Mouse (Mus musculus): ENCODE data around the gene Ceacam1. TPM values are rescaled to one million over a fixed set of nuclear protein-coding genes. Genes with fewer than 3 reads are reported as not detected.
"Not testable (repeated sequence)": the region's sequence is repeated elsewhere in the genome, so short reads cannot be mapped to it uniquely, and the experiment has no call there.

Ceacam1 gene
- polyA plus RNA-seq (2015; fragmentation: Nextera tagmentation; extraction: Ambion mirVana) = 59.1 and 92.6 TPM in 2 replicates

DNA sequence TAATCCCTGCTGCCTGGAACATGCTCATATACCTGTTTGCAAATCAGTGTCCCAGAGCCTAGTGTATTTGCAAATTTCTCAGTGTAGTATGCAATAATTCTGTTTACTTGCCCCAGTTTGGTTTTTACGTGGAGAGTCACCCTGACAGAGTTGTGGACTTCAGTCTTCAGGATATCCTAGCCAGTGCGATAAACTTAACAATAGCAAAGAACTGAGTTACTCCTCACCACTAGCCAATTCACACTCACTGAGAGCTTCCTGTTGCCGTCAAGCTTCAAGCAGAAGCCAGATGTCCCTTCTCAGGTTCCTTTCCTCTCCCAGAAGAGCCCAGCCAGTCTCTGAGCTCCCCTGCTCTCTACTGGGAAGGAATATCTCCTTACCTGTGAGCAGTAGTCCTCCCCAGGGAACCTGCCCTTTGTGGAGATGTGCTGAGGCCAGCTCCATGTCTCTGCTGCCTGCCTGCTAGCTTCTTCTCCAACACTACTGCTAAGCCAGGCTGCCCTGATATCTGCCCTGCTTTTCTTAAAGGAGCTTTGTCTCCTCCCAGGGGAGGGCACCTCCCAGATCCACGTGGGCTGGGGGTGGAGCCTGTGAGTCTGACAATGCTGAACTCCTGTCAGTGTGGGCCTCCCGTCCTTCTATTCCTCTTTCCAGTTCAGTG, at the start of gene Ceacam1:
Gene Ceacam1 (minus strand): TSS at position 513 of the 661 bp plus-strand sequence.
- WGBS = 9% methylated on average over 5 of the region's 5 CpGs
- Histone ChIP-seq H3K9ac (ENCODE audit: low read depth, low read length) (peak within 1 kb of the TSS; percentile 37; the same call in 1 of the 2 replicates), H3K4me3 (ENCODE audit: low read depth, low read length) (peak within 1 kb of the TSS; percentile 31), H3K27ac (ENCODE audit: low read depth, low read length) (peak within 1 kb of the TSS; percentile 64), H3K4me2 (replicated peaks; ENCODE audit: low read depth) (peak within 1 kb of the TSS; percentile 61)
- not testable (repeated sequence) for H3K36me3 ChIP-seq (ENCODE audit: control insufficient read depth, insufficient read depth); H3K27me3 ChIP-seq (replicated peaks; ENCODE audit: control insufficient read depth, insufficient read depth, low read length); H3K4me1 ChIP-seq (replicated peaks; ENCODE audit: control insufficient read depth, insufficient read depth, low read length); H3K9me3 ChIP-seq (ENCODE audit: control insufficient read depth)
- ATAC-seq = peak; percentile 93

DNA sequence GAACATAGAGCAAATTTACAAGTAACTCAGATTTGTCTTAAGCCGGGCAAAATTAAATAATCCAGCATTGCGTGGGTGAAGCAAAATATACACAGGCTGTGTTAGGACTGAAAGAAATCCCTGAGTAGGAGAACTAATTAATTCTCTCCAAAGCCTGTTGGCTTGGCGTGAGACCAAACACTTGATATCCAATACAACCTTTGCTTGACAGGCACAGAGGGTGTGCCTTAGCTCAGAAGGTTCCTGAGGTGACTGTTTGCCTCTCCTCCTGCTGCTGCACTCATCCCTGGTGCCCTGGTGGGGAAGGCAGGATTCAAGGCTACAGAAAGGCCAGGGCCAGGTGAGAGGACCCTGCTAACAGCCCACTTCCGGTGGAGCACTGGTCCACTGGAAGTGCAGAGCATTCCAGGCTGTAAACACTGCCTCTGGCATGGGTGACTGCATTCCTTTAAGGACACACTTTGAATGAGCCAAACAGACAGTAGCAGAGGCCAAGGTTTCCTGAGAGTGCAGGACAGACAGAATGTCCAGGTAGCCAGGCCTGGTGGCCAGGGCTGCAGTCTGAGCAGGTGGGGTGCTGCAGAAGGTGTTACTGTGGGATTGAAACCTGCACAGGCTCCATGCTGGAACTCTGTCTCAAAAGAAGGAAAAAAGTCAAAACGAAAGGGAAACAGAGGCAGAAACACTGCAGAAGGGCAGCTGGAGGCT, 38.8 kb upstream of the Ceacam1 start:
- H3K9ac ChIP-seq (ENCODE audit: low read depth, low read length); H3K27ac ChIP-seq (ENCODE audit: low read depth, low read length); H3K9me3 ChIP-seq (ENCODE audit: control insufficient read depth); H3K4me2 ChIP-seq (replicated peaks; ENCODE audit: low read depth); H3K4me1 ChIP-seq (replicated peaks; ENCODE audit: control insufficient read depth, insufficient read depth, low read length); H3K27me3 ChIP-seq (replicated peaks; ENCODE audit: control insufficient read depth, insufficient read depth, low read length); H3K36me3 ChIP-seq (ENCODE audit: control insufficient read depth, insufficient read depth); H3K4me3 ChIP-seq (ENCODE audit: low read depth, low read length); ATAC-seq: not testable (repeated sequence)
- 70% methylated on average over 2 of the region's 5 CpGs for WGBS

DNA sequence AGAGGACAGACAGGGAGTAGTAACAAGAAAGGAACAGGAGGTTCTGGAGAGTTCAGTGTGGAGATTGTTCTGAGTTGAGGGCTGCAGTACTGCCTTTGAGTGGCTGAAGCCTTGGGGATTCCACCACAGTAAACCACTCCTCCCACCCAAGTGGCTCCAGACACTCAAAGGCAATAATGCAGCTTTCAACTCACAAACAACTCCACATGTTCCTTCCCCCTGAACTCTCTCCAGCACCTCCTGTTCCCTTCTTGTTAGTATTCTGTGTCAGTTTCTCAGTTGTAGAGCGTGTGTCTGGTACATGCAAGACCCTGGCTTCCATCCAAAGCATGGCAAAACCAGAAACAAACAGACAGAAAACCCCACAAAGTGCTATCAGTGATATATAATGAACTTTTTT, 38.3 kb upstream of the Ceacam1 start:
- H3K27me3 ChIP-seq (replicated peaks; ENCODE audit: control insufficient read depth, insufficient read depth, low read length); H3K4me3 ChIP-seq (ENCODE audit: low read depth, low read length); H3K4me2 ChIP-seq (replicated peaks; ENCODE audit: low read depth); H3K36me3 ChIP-seq (ENCODE audit: control insufficient read depth, insufficient read depth); H3K9ac ChIP-seq (ENCODE audit: low read depth, low read length); H3K4me1 ChIP-seq (replicated peaks; ENCODE audit: control insufficient read depth, insufficient read depth, low read length); ATAC-seq; H3K27ac ChIP-seq (ENCODE audit: low read depth, low read length); H3K9me3 ChIP-seq (ENCODE audit: control insufficient read depth): not testable (repeated sequence)
- 67% methylated on average over 1 of the region's 1 CpGs for WGBS

DNA sequence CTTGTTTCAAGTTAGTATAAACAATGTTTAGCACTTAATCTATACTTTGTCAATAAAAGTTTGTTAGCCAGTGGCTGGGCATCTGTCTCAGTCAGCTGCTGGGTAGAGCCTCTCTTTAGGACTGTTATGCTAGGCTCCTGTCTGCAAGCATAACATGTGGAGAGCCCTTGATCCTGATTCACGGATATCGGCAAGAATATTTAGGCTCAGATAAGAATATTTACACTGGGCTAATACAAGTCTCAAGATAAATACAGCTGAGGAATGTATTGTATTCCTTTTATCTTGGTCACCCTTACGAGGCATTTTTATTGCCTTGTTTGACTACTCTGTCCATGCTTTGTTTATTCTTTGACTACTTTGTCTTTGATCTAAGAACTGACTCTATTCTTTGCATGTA, 32.5 kb upstream of the Ceacam1 start:
- no peak overlapping the region for H3K4me3 ChIP-seq (ENCODE audit: low read depth, low read length)
- 7% methylated on average over 3 of the region's 3 CpGs for WGBS
- no peak for TF ChIP-seq CTCF (IDR thresholded peaks at IDR 0.05; ENCODE audit: low read depth)
- H3K27ac ChIP-seq (ENCODE audit: low read depth, low read length) = no peak overlapping the region
- no peaks in the 10 kb centered on the region for H3K27me3 ChIP-seq (replicated peaks; ENCODE audit: control insufficient read depth, insufficient read depth, low read length)
- H3K4me2 ChIP-seq (replicated peaks; ENCODE audit: low read depth) = no peak overlapping the region
- no peak for ATAC-seq
- H3K36me3 ChIP-seq (ENCODE audit: control insufficient read depth, insufficient read depth) = no peaks in the 10 kb centered on the region
- no peak overlapping the region for H3K9ac ChIP-seq (ENCODE audit: low read depth, low read length)
- no peaks in the 10 kb centered on the region for H3K4me1 ChIP-seq (replicated peaks; ENCODE audit: control insufficient read depth, insufficient read depth, low read length)
- H3K9me3 ChIP-seq (ENCODE audit: control insufficient read depth) = no peaks in the 10 kb centered on the region

DNA sequence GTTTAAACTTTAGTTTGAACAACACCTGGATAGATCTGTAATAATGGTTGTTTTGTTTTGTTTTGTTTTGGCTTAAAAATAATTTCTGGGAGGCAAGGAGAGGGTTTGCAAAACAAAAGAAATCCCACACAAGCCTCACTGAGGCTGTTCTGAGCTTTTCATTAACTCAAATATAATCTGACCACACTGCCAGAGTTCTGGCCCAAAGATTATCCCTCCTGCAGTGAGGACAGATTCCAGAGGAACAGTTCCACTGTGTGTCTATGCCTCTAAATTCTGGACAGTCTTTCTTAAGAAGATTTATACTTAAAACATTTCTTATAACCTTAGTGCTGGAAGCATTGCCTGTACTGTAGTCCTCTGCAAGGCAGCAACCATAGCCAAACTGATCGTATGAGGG, 17.2 kb upstream of the Ceacam1 start:
- no peak overlapping the region for H3K27ac ChIP-seq (ENCODE audit: low read depth, low read length)
- H3K9ac ChIP-seq (ENCODE audit: low read depth, low read length) = no peak overlapping the region
- no peak for ATAC-seq
- H3K4me3 ChIP-seq (ENCODE audit: low read depth, low read length) = no peak overlapping the region
- H3K4me1 ChIP-seq (replicated peaks; ENCODE audit: control insufficient read depth, insufficient read depth, low read length) = no peaks in the 10 kb centered on the region
- WGBS = 81% methylated on average over 1 of the region's 1 CpGs
- no peak for TF ChIP-seq CTCF (IDR thresholded peaks at IDR 0.05; ENCODE audit: low read depth)
- H3K27me3 ChIP-seq (replicated peaks; ENCODE audit: control insufficient read depth, insufficient read depth, low read length) = no peaks in the 10 kb centered on the region
- no peaks in the 10 kb centered on the region for H3K36me3 ChIP-seq (ENCODE audit: control insufficient read depth, insufficient read depth)
- no peak overlapping the region for H3K4me2 ChIP-seq (replicated peaks; ENCODE audit: low read depth)
- no peaks in the 10 kb centered on the region for H3K9me3 ChIP-seq (ENCODE audit: control insufficient read depth)

DNA sequence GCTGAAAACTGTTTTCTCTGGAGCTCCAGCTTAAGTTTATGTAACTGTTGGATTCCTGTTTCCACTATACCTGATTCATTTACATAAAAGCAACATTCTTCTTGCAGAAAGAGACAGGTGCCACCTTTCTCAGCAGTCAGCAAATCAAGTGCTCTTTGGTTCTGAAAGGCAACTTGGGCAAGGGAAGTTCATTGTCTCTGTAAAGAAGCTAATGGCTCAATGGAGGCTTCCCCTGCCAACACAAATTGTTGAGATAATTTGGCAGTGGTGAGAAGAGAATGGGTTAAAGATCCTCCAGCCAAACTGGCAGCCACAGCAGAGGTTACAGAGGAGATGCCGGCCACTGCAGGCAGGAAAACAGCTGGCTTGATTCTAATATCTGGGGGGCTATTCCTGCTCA, 13.3 kb upstream of the Ceacam1 start:
- H3K27ac ChIP-seq (ENCODE audit: low read depth, low read length); H3K4me1 ChIP-seq (replicated peaks; ENCODE audit: control insufficient read depth, insufficient read depth, low read length); ATAC-seq; H3K9ac ChIP-seq (ENCODE audit: low read depth, low read length); H3K27me3 ChIP-seq (replicated peaks; ENCODE audit: control insufficient read depth, insufficient read depth, low read length); H3K36me3 ChIP-seq (ENCODE audit: control insufficient read depth, insufficient read depth); H3K4me2 ChIP-seq (replicated peaks; ENCODE audit: low read depth); H3K4me3 ChIP-seq (ENCODE audit: low read depth, low read length); H3K9me3 ChIP-seq (ENCODE audit: control insufficient read depth): not testable (repeated sequence)
- WGBS = no CpG with 5 or more reads among the region's 1 CpGs

DNA sequence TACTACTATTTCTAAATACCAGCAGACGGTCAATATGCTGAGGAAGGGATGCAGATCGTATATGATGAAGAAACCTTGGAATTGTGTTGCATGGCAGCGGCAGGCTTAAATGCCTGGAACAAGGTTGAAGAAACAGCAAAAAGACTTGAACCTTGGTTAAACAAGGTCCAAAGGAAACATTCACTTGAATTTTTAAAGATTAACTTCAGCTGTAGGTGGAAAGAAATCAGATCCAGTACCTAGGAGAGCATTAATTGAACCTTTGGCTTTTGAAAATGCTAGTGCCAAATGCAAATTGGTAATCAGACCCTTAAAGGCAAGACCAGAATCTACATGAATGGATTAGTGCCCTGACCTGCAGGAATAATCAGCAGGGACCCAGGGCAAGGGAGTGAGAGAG, 12.0 kb upstream of the Ceacam1 start:
- not testable (repeated sequence) for H3K4me2 ChIP-seq (replicated peaks; ENCODE audit: low read depth); H3K9ac ChIP-seq (ENCODE audit: low read depth, low read length); H3K4me3 ChIP-seq (ENCODE audit: low read depth, low read length); H3K9me3 ChIP-seq (ENCODE audit: control insufficient read depth); H3K27me3 ChIP-seq (replicated peaks; ENCODE audit: control insufficient read depth, insufficient read depth, low read length); H3K4me1 ChIP-seq (replicated peaks; ENCODE audit: control insufficient read depth, insufficient read depth, low read length); ATAC-seq; H3K27ac ChIP-seq (ENCODE audit: low read depth, low read length); H3K36me3 ChIP-seq (ENCODE audit: control insufficient read depth, insufficient read depth)
- whole genome bisulfite sequencing = 92% methylated on average over 3 of the region's 3 CpGs
